Mouse (Mus musculus): ENCODE results near the gene Cd244a. TPM values are rescaled to one million over a fixed set of nuclear protein-coding genes. Genes with fewer than 3 reads are reported as not detected.

Cd244a gene
- total RNA-seq, 2 experiments from 2014 or later: not detected

DNA sequence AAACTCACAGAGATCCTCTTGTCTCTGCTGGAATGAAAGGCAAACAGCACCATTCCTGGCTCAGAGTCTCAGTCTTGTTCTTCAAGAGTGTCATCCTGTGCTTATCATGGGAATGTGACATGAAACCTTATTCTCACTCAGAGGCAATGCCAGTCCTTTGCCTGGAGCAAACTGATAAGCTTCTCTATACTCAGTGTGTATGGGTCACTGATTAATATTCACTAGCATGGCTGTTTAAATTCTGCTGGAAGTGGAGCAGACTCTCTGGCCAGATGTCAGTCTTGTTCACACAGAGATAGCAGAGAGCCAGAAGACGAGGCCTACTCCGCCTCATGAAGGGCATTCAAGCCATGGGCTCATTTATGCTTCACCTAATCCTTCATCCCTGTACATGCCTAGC lies 25.6 kb downstream of the Cd244a start:
- no peak for DNase-seq

DNA sequence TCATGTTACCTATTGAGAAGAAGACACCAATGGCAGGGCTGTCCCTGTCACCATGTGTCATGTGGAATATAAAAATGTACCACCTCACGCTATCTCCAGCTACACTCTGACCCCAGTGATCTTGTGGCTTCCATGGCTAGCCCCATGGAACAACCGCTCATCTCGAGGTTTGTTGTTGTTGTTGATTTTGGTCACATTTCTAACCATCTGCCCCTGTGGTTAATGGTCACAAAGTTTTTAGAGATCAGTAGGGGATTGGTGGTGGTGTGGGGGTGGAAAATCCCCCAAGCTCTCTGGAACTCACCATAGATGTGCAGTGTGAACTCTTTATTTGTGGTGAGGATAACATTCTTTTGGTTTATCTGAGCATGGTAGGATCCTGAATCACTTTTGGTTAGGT lies 45.7 kb downstream of the Cd244a start:
- no peak for DNase-seq

DNA sequence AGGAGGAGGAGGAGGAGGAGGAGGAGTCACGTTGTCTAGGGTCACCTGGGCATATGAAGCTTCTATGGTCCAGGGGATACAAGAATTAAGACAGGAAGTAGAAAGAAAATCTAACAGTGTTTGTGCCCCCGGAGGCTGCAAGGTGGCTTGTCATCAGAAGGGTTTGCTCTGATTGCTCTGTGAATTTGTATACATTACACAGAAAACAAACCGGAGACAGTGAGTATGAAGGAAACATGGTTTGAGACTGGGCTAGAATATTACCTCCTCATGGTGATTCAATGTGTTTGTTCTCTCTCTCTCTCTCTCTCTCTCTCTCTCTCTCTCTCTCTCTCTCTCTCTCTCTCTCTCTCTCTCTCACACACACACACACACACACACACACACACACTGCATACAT lies 47.7 kb downstream of the Cd244a start:
- DNase-seq: no peak

DNA sequence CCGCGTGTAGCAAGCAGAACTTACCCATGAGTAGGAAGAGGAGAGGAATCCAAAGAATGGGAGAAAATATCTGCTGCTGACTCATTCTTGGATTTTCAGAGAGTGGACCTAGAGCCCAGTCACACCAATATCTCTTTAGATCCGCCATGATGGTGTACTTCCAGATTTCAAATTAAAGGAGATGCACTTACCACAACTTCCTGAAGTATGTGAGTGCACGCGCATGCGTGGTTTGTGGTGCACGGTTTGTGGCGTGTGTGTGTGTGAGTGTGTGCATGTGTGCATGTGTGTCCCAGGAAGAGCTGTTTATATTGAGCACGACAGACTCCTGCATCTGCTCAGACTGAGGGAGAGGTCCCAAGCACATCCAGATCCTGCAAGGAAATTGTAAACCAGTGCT lies 48.2 kb downstream of the Cd244a start, which contains the start of gene Ly9:
Gene Ly9 (minus strand): TSS at position 235 of the 400 bp plus-strand sequence.
- no peak for DNase-seq

DNA sequence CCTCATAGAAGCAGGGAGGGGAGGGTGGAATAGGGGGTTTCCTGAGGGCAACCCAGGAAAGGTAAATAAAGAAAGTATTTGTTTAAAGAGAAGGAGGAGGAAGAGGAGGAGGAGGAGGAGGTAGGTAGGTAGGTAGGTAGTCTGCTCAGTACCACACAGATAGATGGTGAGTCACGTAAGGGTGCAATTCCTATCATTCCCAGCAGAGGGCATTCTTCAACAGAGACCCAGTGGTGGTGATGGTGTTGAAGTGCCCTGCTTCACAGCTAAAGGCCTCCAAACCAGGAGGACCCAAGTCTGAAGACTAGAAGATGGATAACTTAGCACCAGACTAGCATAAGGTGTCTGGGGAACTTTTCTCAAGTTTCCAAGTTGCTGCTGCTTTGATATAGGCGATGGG lies 51.0 kb downstream of the Cd244a start:
- DNase-seq: no peak

DNA sequence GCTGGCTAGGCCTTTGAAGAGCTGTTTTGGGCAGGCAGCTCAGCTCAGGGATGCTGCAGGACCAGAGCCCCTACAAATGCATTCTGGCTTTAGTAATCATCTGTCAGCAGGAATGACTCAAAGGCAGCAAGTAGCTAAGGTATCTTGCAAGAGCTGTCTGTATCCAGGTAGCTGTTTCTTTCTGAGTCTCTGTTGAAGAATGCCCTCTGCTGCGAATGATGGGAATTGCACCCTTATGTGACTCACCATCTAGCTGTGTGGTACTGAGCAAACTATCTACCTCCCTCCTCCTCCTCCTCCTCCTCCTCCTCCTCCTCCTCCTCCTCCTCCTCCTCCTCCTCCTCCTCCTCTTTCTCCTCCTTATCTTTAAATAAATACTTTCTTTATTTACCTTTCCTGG lies 51.8 kb downstream of the Cd244a start:
- DNase-seq: no peak

DNA sequence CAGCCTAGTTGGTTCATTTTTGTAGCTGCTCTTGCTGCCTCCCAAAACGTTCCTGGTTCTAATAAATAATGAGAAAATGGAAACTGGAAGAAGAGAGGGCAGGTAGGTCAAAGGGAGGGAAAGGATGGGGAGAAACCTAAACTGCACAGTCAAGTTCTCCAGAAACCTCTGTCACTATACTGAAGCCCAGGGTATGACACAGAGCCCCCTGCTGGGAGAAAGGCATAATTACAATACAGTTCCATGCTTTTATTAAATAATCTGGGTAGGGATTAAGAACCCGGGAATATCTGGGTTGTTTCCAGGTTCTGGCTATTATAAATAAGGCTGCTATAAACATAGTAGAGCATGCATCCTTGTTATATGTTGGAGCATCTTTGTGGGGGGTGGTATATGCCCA lies 55.0 kb downstream of the Cd244a start:
- DNase-seq: no peak

DNA sequence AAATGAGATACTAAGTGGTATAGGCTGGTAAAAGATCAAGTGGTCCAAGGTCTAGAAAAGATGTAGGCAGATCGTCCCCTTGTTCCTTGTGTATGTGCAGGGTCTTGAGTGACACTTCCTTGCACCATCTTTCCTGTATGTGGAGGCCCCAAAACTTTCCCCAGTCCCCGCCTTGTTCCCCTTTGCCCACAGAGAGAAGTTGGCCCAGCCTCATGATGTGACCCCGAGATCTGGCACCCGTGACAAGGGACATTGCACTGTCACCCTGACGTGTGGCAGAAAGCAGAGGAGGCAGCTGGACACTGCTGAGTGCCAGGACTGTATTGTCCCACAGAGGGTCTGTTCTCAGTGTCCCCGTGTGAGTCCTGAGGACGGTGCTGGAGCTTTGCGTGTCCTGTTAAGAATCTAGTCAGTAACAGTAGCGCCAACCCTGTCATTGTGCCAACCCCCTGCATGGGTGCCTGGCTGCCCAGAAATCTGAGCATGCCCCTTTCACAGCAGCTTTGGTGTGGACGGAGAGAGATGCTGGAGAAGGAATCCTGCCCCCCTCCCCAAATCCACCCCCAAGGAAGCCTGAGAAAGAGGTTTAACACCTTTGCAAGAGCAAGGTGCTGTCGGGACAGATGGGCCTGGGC lies 58.0 kb downstream of the Cd244a start:
- DNase-seq: no peak

DNA sequence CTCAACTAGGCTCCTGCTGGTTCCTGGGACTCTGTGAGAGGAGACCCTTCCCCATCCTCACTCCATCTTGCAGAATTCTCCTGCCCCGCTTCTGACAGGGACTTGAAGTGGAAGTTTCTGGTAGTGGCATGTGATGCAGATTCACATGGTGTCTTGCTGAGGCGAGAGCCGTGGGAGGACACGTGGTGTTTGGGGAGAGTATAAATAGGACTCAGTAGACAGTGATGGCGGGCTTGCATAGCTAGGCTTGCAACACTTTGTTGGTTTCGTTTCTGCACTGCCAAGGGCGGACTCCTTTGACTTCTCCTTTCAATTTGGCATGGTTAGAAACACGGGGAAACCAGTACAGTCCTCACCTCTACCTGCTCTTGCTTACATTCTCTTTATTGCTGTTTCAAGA lies 60.0 kb downstream of the Cd244a start:
- peak in 1 of 2 experiments; percentile 5 for DNase-seq

DNA sequence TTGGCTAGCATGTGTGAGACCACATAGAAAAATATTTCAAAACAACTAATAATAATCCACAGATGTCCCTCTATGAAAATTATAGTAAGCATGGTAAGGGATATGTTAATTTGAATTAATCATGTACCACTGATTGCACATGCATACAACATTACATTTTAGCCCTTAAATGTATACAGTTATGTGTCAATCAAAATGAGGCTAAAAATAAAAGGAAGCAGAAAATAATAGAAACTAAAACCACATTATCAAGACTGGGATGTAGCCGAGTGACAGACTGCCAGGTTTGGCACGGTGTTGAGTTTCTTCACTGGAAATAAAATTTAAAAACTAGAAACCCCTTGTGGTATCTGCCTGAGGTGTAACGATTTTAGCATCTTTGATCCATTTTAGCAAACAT lies 60.7 kb downstream of the Cd244a start:
- no peak for DNase-seq

DNA sequence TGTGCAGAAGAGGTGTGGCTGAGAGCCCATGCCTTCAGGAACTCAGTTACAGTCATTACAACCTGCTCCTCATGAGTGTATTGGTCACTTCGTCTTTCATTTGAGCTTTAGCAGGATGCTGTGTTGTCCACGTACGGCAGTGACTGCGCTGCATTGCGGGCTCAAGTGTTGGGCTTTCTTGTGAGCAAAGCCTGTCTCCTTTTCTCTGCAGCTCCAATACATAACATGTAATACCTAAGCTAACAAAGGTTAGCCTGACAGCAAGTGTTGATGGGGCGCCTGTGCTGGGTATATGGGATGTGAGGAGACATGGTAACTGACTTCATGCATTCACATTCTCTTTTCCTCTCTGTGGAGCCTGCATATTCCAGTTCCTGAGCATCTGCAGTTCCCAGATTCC lies 61.1 kb downstream of the Cd244a start:
- no peak for DNase-seq

DNA sequence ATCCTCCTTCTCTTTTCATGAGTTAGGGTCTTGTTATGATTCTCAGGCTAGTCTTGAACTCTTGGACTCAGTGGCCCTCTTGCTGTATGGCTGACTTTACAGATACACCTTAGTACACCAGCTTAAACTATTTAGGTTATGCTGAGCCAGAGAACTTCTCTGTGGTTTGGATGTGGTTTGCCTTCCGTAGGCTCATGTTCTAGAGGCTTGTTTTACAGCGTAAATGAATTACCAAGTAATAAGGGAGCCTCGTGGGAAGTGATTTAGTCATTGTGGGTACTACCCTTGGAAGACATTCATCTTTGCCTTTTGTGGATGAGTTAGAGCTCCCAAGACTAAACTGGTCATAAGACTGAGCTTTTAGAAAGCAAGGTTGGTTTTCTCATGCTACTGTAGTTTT lies 68.8 kb downstream of the Cd244a start:
- DNase-seq: no peak

DNA sequence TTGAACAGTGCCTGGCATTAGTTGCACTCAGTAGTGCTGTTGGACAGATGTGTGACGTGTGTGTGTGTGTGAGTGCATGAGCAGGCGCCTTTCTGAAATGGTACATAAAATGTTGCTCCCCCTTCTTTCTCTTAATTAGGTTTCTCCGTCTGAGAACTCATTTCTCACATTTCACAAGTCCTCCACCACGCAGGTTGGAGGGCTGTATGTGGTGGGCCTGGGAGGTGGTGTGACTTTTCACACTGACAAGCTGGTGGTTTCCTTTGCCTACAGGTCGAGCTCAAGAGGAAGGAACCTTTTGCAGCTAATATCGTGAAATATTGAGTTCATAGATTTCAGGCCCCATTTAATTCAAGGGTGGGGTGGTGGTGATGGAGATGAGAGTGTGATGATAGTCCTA lies 70.2 kb downstream of the Cd244a start:
- DNase-seq: no peak

DNA sequence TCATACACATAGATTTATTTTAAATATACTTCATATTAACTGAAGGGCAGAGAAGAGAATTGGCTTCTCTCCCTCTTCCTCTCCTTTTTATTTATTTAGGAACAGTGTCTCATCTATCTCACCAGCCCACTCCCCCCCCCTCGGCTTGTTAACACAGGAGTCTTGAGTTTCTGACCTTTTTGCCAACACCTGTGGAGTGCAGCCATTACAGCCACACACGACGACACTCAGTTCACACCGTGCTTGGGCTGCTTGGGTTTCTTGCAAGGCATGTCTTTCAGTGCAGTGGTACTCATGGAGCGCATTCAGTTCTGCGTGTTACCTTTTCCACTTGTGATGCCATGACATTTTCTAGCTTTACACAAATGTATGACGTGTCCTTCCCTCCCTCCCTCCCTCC lies 71.0 kb downstream of the Cd244a start:
- DNase-seq: no peak

DNA sequence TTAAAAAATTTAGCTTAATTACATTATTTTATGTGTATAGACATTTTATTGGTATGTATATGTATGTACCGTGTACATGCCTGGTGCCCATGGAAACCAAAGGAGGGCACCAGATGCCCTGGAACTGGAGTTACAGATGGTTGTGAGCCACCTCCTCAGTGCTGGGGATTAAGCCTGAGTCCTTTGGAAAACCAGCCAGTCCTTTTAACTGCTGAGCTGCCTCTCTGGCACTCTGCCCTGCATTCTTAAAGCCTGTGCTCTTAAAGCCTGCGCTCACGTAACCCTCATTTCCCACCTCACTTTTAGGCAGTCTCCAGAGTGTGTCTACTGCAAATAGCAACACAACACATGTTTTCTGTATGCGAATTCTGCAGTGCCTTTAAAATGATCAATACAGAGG lies 71.9 kb downstream of the Cd244a start:
- DNase-seq: peak in 1 of 2 experiments; percentile 6

DNA sequence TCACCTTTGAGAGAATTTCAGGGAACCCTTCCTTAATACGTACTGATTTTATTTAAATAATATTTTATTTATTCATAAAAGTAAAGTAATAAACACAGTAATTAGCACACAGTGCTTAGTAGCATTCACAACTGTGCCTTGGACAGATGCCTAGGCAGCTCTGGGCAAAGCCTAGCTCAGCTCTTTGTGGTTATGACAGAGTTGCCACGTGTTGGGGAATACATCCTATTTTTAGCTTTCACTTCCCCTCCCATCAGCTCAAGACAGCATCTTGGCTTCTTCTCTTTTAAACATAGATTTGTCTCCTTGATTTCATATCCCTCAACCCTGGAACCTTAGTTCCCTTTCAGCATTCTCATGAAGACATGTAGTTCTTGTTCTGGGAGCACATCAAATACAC lies 72.5 kb downstream of the Cd244a start:
- peak in 1 of 2 experiments; percentile 12 for DNase-seq

DNA sequence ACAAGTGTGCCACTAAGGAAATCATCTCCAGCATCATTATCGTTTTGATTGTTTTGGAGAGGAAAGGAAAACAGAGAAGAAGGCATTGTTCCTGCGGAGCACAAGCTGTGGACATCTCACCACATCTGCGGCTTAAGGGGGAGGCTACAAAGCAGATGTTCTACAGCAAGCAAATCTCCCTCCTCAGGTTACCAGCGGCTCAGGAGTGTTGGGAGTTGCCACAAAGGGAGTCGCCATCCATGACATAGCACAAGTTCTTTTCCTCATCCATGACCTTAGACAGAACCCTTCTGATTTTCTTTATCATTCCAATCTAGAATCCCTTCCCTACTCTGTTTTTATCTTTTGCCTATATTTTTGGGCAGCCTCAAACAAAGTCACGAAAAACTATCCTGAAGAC lies 76.7 kb downstream of the Cd244a start:
- DNase-seq: no peak

DNA sequence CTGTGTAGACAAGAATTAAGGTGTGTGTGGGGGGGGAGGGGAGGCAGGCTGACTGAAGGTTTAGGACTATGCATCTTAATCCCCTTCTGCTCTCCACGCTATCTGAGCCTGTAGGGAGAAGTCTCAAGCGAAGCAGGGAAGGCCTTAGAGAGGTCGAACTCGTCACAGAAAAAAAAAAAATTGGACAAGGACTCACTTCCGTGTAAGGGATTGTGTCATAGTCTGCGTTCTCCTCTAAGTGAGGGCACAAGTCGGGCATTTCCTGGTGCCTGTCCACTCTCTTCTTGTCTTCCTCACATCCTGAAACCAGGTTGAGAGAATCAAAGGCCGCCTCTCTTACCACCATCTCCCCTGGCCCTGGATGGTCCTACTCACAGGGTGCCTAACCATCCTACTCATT lies 78.1 kb downstream of the Cd244a start:
- no peak for DNase-seq

DNA sequence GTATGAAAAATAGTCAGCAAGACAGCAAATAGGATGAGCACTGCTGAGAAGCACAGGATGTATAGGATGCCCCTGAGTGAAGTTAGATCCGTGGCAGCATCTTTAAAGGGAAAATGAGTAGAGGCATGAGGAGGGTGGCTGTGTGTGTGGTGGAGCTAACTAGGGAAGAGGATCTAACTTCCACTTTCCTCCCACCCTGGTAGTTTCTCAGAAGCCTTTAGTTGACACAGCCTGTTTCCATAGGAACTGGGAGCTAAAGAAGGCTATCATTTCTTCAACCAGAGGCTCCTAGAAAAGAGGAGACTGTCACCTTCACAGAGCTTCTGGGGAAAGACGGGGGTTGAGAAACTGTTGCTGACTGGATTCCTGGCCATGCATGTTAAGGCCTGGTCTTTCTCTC lies 79.7 kb downstream of the Cd244a start:
- no peak for DNase-seq

DNA sequence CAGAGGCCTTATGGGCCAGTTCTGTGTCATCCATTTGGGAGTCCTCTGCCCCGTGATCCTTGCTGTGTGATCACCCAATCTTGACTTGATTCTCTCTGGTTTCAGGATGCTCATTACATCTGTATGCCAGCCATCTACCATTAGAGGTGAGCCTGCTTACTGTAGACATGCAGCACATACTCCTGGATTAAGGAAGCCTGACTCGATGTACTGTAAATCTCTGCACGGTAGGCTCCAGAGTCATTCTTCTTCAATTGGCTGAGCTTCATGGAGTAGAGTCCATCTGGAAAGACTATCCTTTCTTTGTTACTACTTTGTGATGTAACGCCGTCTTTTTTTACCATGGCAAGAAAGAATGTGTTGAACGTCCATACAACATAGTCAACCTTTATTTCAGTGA lies 81.8 kb downstream of the Cd244a start:
- no peak for DNase-seq

DNA sequence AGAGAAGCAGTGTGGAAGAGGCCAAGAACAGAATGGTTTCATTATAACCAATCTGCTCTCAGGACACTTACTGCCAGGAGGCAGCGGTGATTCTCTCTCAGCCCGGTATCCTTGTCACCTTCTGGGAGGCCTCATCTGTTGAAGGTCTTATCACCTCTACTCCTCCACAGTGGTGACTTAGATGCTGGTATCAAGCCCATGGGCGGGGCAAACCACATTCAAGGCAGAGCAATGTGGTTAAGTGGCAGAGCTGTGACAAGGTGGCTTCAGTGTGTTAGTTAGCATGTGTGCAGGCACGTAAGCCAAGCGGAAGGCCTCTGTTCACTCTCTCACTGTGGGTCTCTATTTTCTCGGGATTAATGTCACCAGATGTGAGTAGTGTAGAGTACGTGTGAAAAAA lies 84.6 kb downstream of the Cd244a start:
- no peak for DNase-seq

DNA sequence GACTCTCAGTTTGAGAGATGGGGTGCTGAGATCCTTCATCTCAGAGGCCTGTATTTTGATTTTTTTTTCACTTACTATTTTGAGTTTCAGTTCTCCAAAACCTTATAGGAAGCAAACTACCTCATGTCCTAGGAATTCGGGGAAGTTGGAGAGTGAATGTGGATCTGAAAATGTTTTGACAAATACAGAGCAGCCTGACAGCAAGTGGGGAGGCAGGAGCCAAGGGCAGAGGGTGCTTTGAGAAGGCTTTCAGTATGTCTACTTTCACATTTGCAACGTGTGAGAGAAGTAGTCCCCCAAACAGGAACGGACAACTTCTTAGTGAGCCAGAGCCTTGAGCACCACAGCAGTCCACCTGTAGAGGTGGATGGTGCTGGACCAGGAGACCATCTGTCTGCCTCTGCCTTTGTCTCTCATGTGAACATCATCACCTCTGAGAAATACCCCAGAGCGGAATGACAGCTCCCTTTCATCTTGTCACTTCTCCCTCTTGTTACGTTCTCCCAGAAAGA lies 87.5 kb downstream of the Cd244a start:
- no peak for DNase-seq

DNA sequence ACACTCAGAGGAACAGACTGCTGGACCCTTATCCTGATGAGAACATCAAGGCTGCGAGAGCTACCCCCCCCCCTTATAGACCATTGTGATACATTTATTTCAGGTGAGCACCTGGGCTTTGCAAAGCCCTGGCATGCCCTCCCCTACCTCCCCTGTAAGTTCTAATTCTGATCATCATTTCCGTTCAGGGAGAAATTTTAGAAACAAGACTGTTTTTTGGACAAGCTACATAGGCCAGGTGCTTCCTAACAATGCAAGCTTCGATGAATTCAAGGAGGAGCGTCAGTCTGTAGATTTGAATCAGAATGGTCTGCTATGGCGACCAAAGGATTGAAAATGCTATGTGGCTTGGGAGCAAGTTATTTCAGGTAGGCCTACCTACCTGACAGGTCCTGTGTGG lies 88.7 kb downstream of the Cd244a start:
- DNase-seq: no peak

DNA sequence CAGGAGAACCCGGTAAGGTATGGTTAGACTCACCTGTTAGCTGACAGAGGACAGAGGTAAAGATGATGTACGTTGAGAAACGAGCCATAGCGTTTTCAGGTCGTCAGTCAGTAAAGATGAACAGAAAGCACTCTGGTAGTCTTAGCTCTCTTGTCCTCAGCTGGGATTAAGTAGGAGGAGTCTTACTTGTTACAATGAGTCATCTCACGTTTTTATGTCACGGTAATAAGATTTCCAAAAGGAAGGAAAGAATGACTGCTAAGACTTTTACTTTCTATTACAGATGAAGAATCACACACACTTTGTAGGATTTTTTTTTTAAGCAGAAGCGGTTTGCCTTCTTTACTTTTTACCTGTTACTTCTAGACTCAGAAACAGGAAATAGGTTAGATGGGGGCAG lies 89.8 kb downstream of the Cd244a start:
- no peak for DNase-seq

DNA sequence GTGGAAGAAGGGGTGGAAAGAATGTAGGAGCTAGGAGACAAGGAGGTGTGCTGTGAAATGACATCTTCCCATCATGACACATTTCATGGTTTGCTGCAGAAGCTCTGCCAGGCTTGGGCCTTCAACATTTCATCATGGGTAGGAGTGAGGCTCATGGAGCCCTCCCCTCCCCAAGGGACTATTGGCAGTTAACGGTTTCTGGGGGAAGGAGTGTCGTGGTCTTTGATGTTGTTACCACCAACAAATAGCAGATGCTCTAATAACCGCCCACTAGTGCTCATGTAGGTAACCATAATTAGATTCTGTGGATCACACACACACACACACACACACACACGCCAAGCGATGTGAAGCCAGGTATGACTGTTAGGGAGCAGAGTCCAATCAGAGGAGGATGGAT lies 93.7 kb downstream of the Cd244a start, which contains the start of gene Slamf7:
Gene Slamf7 (minus strand): TSS at position 302 of the 400 bp plus-strand sequence.
- DNase-seq: no peak

Data from layer of hippocampus, postnatal 36 days (tissue).